Mouse (Mus musculus) cerebellum, postnatal 10 days (tissue): Measurements from ENCODE around the gene Ccdc127.

Source experiments
- DNase-seq, 2 experiments: peaks; one replicate each; pipeline ENCODE4 v3.0.0; 2021; ENCODE audit warnings: mixed read lengths in 2 of 2

Gene Ccdc127

GRCm38 (mm10) chr13:74390371-74390990 lies 40.4 kb downstream of the Ccdc127 start, which contains the start of gene Zfp72:
Gene Zfp72, minus strand, starts transcription at chr13:74390836.
- peak; percentile 80 to 82 for DNase-seq

GRCm38 (mm10) chr13:74391156-74391555 lies 41.0 kb downstream of the Ccdc127 start:
- peak; percentile 17 to 26 for DNase-seq

- DNase-seq, result peak in 1 of 2 experiments; percentile 6
Measured at GRCm38 (mm10) chr13:74399298-74399839, 49.3 kb downstream of the Ccdc127 start, which contains the start of gene Ftl1-ps1. Gene Ftl1-ps1, plus strand, starts transcription at chr13:74399694.
